Mouse (Mus musculus) kidney, adult 9 months (tissue): ENCODE measurements at regions not wholly inside any gene's neighbourhood (a gene's known extent, or its start where the extent isn't known, plus 50 kb on each side); places are given as distances from the start of the nearest gene placed in this dataset.
A peak's percentile ranks its signal among the peaks of the same experiment; 100 is the strongest.

ENCODE experiments used
- DNase-seq: peaks from one replicate; pipeline ENCODE4 v3.0.0; 2022

- DNase-seq, result no peak
Observed at GRCm38 (mm10) chr6:100094653-100095217, 192.6 kb downstream of the Rybp start.

GRCm38 (mm10) chr6:100092870-100093269 lies 194.4 kb downstream of the Rybp start:
- no peak for DNase-seq

DNA sequence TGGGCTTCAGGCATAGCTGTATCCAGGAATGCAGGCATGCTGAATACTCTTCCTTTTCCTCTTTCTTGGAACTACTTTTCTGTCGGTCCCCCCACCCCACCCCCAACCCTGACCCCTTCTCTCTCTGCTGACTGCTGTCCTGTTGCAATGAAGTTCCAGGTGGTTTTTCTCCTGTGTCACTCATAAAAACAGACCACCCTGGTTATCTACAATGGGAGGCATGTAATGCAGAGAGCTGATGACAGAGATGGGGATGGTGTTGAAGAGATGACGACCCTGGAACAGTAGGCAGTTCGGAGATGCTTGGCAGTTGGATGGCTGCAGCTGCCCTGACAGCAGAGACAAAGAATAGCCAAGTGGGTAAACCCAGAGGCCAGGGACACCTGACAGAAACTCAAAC lies 195.5 kb downstream of the Rybp start:
- no peak for DNase-seq

DNA sequence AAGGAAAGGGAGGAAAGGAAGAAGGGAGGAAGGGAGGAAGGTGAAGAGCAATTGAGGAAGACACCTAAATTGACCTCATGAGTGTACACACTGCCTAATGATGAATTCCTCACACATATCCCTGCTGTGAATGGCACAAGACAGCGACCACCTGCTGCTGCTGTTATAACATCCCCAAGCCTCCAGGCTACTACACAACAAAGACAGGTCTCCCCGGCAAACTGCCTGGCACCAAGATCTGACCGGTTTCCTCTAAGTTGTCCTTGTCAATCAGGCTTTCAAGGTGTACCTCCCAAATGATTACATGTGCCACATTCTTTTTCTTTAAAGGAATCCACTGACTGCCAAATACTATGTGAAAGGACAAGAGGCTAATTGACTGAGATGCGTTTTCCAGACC lies 198.7 kb downstream of the Rybp start:
- no peak for DNase-seq

GRCm38 (mm10) chr6:100086807-100087206 lies 200.5 kb downstream of the Rybp start:
- DNase-seq, result no peak

DNA sequence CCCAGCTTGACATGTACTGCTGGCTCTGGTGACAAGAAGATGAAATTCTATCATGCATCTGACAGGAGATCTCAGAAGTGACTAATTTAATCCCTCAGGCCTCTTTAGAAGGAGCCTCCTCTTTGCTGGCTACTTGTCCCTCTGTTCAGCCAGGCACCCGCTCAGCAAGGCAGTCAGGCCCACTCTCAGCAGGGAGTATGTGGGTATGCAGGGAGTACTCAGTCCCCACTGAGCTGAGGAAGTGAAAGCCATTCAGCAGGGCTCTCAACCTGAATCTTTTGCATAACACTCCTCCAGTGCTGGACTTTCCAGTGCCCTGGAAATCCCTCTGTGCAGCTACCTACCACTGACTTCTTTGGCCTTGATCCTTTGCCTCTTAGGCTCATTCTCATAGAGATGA lies 201.3 kb downstream of the Rybp start:
- no peak for DNase-seq

- no peak for DNase-seq
Observed at GRCm38 (mm10) chr6:100083868-100084477, 203.3 kb downstream of the Rybp start.

- DNase-seq, result no peak
Observed at GRCm38 (mm10) chr6:100083127-100083526, 204.2 kb downstream of the Rybp start.

- peak; percentile 69 for DNase-seq
Observed at GRCm38 (mm10) chr6:100074672-100075335, 212.5 kb downstream of the Rybp start.

DNA sequence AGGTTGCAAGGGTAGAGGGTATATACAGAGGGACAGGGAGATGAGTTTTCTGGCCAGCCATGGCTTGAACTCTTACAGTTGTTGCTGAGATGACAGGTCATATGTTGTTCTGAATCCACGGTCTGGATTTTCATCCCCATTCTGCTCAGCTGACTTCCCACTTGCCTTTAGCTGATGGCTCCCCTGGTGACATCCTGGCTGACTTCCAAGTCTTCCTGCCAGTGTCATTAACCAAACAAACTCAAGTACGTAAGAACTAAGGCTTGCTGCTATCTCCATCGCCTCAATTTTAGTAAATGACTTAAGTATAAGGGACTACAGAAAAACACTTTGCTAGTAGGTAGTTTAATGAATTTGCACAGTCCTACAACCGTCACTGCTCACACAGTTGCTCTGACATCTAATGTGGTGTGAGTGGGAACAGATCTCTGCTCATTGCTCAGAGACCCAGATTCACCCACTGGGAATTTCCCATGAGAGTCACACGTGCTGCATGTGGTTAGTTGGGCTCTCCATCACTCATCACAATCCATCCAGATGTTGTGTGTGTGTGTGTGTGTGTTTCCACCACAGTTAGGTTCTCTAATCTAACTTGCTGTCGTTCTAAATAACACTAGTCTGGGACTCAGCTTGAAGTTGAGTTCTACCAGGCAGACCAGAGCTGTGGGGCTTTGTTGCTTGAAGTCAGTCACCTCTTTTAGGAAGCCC lies 214.9 kb downstream of the Rybp start:
- DNase-seq, result no peak

DNA sequence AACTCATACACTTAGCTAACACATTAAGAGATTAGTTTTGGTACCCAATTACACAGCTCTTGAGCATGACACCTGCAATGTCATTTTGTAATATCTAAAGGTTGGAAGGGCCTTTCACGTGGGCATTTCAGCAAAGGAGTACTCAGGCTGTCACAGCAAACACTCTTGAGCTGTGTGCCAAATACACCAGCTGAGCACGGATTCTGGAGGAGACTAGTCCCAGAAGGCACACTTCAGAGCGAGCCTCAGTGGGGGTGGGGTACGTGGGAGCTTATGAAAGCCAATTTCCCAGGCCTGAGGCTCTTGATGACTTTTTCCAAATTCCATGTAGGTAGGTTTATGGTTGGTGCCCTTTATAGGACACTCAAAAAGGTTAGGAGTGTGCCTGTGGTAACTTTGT lies 218.1 kb downstream of the Rybp start:
- no peak for DNase-seq

GRCm38 (mm10) chr6:100067273-100067672 lies 220.0 kb downstream of the Rybp start:
- DNase-seq, result no peak

DNA sequence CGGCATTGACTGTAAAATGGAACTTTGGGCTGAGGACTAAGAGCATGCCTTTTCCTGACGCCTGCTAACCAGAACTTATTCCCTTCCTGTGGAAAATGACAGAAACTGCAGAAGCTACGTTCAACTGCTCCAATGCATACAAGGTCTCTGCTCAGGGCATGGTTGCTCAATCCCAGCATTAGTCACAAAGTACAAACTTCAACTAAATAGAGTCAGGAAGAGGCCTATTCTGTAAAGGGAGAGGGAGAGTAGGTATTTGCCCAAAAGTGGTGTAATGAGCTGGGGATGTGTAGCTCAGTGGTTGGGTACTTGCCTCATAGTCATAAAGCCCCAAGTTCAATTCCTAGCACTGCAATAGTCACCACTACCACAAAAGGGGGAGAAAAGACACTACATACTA lies 221.7 kb downstream of the Rybp start:
- no peak for DNase-seq

GRCm38 (mm10) chr6:100062961-100063360 lies 224.3 kb downstream of the Rybp start:
- DNase-seq, result no peak

- peak; percentile 88 for DNase-seq
Observed at GRCm38 (mm10) chr6:100059803-100060202, 227.5 kb downstream of the Rybp start.

- DNase-seq, result no peak
Observed at GRCm38 (mm10) chr6:100055980-100056379, 231.3 kb downstream of the Rybp start.

DNA sequence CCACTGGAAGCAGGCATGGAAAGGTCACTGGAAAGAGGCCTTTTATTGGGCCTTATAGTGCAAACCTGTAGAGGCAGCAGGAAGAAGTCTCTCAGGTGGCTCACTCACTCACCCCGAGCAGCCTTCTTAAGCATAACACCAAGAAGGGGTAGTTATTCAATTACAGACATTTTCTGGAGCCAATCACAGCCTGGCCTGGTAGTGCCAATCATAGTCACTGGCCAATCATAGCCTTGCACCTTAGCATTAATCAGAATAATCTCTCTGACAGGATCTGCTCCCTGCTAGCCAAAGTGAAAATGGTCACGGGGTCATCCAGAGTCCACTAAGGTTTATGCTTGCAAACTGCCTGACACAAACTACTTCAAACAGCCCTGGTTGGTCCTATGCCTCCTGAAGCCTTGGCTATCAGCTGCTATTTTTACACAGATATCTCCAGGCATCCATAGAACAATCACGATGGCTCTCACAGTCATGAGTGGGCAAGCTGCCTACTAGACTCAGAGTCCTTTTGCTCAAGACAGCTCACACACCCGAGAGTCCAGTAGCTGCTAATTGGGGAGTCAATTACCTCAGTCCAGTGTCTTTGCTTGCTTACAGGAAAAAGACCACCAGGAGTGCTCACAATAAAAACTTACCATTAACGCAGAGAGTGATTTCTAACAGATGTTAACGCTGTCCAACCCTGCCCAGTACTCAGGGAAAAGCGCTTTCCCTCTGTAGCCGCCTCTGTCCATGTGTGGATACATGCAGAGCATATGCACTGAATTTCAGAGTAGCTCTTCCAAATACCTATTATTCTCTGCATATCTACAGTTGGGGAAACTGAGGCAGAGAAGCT lies 234.1 kb downstream of the Rybp start:
- peak; percentile 35 for DNase-seq

DNA sequence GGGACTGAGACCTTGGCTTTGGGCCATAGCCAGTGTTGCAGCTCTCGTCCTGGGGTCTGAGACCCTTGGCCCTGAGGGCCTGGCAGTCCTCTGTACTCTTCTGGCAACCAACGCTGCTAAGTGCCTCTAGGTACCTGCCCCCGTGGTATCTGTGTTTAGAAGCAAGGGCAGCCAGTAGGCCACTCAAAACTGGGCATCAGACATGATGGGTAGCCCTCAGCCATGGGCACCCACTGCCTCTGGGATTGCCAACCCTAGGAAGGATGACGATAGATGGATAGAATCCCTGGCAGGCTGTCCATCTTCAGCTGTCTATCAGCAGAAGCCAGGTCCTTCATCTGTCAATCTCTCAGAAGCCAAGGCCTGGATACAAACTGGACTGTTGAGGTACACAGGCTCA lies 234.9 kb downstream of the Rybp start:
- DNase-seq, result no peak

GRCm38 (mm10) chr6:100049036-100049435 lies 238.2 kb downstream of the Rybp start:
- DNase-seq, result no peak

DNA sequence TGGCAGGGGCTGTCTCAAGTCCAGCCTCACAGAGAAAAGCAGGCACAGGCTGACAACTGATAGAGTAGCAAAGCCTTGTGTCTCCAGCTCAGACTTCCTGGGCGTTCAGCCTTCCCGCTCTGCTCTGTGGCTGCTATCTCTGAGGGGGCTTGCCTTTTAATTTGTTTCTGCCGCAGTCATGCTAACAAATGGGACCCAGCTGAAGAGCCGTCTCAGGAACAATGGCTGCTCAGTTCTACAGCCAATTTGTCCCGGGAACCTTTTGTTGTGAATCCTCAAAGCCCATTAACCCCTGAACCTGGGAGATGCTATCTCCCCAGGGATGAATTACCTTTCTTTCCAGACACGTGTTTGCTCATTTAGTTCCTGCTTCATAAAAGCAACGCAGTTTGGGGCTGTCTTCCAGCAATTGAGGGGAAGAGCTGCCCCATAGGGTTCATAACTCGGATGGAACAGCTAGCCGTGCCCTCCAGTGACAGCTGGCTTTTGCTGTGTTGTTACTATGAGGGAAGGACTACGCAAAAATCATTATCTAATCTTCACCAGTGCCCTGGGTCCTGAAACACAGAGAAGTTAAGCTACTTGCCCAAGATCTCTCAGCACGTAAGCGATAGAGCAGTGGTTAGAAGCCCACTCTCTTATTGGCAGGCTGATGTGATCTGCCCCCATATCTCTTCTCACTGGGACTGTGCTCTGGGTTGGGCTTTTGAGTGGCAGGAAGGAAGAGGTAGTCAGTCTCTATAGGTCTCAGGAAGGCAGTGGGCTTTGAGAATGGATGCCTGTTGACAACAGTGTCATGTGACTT lies 240.9 kb downstream of the Rybp start:
- DNase-seq, result no peak

DNA sequence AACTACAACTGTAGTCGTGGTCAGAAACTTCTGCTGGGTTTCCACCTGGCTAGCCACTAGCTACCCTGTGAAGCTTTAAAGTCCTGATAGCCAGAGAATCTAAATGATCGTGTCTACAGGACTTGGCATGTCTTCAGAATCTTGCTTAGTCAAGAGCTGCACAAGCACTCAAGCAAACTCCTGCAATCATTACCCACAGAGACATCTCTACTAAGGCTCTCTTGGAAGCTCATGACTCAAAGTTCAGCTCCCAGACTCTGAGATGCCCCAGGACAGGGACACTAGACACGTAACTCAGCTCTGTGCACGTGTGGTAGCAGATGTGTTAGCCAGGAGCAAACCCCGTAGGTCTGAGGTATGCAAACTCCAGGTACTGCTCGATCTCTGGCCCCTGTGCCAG lies 242.2 kb downstream of the Rybp start:
- DNase-seq, result peak; percentile 80

GRCm38 (mm10) chr6:100041161-100041560 lies 246.1 kb downstream of the Rybp start:
- no peak for DNase-seq
